Mouse (Mus musculus) limb, embryonic 14.5 days (tissue): ENCODE results near the gene Prkn. TPM values are rescaled to one million over a fixed set of nuclear protein-coding genes. Genes with fewer than 3 reads are reported as not detected.

Source experiments
- ATAC-seq: fragments of 200-750 bp; cut with Nextera tagmentation; 2 replicates; pipeline ENCODE4 v1.8.0; 2017; ENCODE audit warnings: low read depth, moderate number of reproducible peaks, moderate TSS enrichment; ENCODE audit not compliant: low FRiP score
- DNase-seq: peaks from one replicate; pipeline ENCODE4 v3.0.0-alpha.2; 2015; ENCODE audit warnings: low spot score
- H3K27ac ChIP-seq: fragments of 300-500 bp; sonication (generic); replicated peaks from 2 replicates; pipeline ENCODE4 v1.5.1; 2014; ENCODE audit warnings: low read depth, mild to moderate bottlenecking, low read length, moderate library complexity, mixed read lengths
- H3K27me3 ChIP-seq: fragments of 300-500 bp; sonication (generic); 2 replicates; pipeline ENCODE4 v1.6.1; 2014; ENCODE audit warnings: low read length, mixed read lengths; ENCODE audit not compliant: control insufficient read depth, insufficient read depth
- H3K36me3 ChIP-seq: fragments of 300-500 bp; sonication (generic); 2 replicates; pipeline ENCODE4 v1.6.1; 2014; ENCODE audit warnings: mild to moderate bottlenecking, low read length, moderate library complexity, mixed read lengths; ENCODE audit not compliant: control insufficient read depth, insufficient read depth
- H3K4me1 ChIP-seq: fragments of 300-500 bp; sonication (generic); 2 replicates; pipeline ENCODE4 v1.6.1; 2014; ENCODE audit warnings: antibody characterized with exemption, low read length, mixed read lengths; ENCODE audit not compliant: control insufficient read depth, insufficient read depth
- H3K4me2 ChIP-seq: fragments of 300-500 bp; sonication (generic); replicated peaks from 2 replicates; pipeline ENCODE4 v1.6.1; 2014; ENCODE audit warnings: low read depth, mild to moderate bottlenecking, low read length, moderate library complexity; ENCODE audit not compliant: severe bottlenecking
- H3K4me3 ChIP-seq: fragments of 300-500 bp; sonication (generic); replicated peaks from 2 replicates; pipeline ENCODE4 v1.5.1; 2014; ENCODE audit warnings: low read length
- H3K9ac ChIP-seq: fragments of 300-500 bp; sonication (generic); 2 replicates; pipeline ENCODE4 v1.6.1; 2014; ENCODE audit warnings: mild to moderate bottlenecking, low read depth, low read length, moderate library complexity; ENCODE audit not compliant: severe bottlenecking
- H3K9me3 ChIP-seq: fragments of 300-500 bp; sonication (generic); 2 replicates; pipeline ENCODE4 v1.6.1; 2016; ENCODE audit warnings: low read length; ENCODE audit not compliant: control insufficient read depth
- POLR2A ChIP-seq: fragments of 200-500 bp; IDR thresholded peaks from 2 replicates; pipeline ENCODE4 v1.8.0; 2012; ENCODE audit warnings: inconsistent platforms, mild to moderate bottlenecking, moderate library complexity, borderline replicate concordance; ENCODE audit not compliant: insufficient read depth, insufficient read length; ENCODE audit errors: extremely low read depth
- WGBS: fragments of 180-500 bp; shearing (Covaris S2); extraction: QIAGEN DNeasy Blood & Tissue Kit; methylation state at CpG from one replicate; pipeline ENCODE4 v1.1.7; 2014; 5-methylcytosine and 5-hydroxymethylcytosine counted together
- polyA plus RNA-seq, 2 experiments: library from polyadenylated mRNA; depleted of rRNA in 1 of 2; stranded (reverse) in 1 of 2; unstranded in 1 of 2; fragments of >200 nt; fragmentation: Nextera tagmentation in 1 of 2; extraction: Ambion mirVana in 1 of 2; gene quantifications; 2 replicates each; pipeline versions ENCODE4 v1.2.1 to v1.2.3; 2012 to 2014

The Prkn gene
- polyA plus RNA-seq, 2 experiments, result 2.3 to 2.7 TPM

- no peak overlapping the region for H3K27ac ChIP-seq
- ATAC-seq, result no peak
- no peaks in the 10 kb centered on the region for H3K36me3 ChIP-seq
- 79% methylated on average over 6 of the region's 6 CpGs for WGBS
- no peak for DNase-seq
- no peak overlapping the region for H3K4me2 ChIP-seq
- H3K4me1 ChIP-seq, result no peaks in the 10 kb centered on the region
- H3K9me3 ChIP-seq, result no peaks in the 10 kb centered on the region
- no peaks in the 10 kb centered on the region for H3K27me3 ChIP-seq
- no peak overlapping the region for H3K4me3 ChIP-seq
- no peak for TF ChIP-seq POLR2A
- no peak overlapping the region for H3K9ac ChIP-seq
These were observed 1115.1 kb downstream of the Prkn start for GRCm38 (mm10) chr17:11955317-11955716.

GRCm38 (mm10) chr17:11960492-11960891 lies 1120.3 kb downstream of the Prkn start:
- ATAC-seq (no peak), DNase-seq (no peak)
- Histone ChIP-seq H3K36me3 (no peaks in the 10 kb centered on the region), H3K4me1 (no peaks in the 10 kb centered on the region), H3K4me2 (no peak overlapping the region), H3K4me3 (no peak overlapping the region), H3K27me3 (no peaks in the 10 kb centered on the region), H3K9ac (no peak overlapping the region), H3K27ac (no peak overlapping the region), H3K9me3 (no peaks in the 10 kb centered on the region)
- TF ChIP-seq POLR2A, result no peak
- 82% methylated on average over 8 of the region's 8 CpGs for WGBS

- H3K4me1 ChIP-seq, result no peaks in the 10 kb centered on the region
- 32% methylated on average over 11 of the region's 11 CpGs for WGBS
- ATAC-seq (no peak), DNase-seq (no peak)
- H3K4me2 ChIP-seq, result 0 out of 2 replicates have a peak overlapping the region, but pooled peaks have one; percentile 11
- no peak overlapping the region for H3K4me3 ChIP-seq
- H3K27me3 ChIP-seq, result no peaks in the 10 kb centered on the region
- no peaks in the 10 kb centered on the region for H3K36me3 ChIP-seq
- no peak overlapping the region for H3K27ac ChIP-seq
- H3K9ac ChIP-seq, result no peak overlapping the region
- TF ChIP-seq POLR2A, result no peak
- no peaks in the 10 kb centered on the region for H3K9me3 ChIP-seq
These were observed 1122.6 kb downstream of the Prkn start for GRCm38 (mm10) chr17:11962808-11963207.

GRCm38 (mm10) chr17:11970160-11970559 lies 1130.0 kb downstream of the Prkn start:
- DNase-seq (no peak), ATAC-seq (no peak)
- no peak for TF ChIP-seq POLR2A
- Histone ChIP-seq H3K9ac (no peak overlapping the region), H3K4me3 (no peak overlapping the region), H3K36me3 (no peaks in the 10 kb centered on the region), H3K27me3 (0 out of 2 replicates have a peak, but pooled peaks cover 4% of the 10 kb centered on the region), H3K9me3 (no peaks in the 10 kb centered on the region), H3K27ac (no peak overlapping the region), H3K4me1 (no peaks in the 10 kb centered on the region), H3K4me2 (no peak overlapping the region)
- WGBS, result 74% methylated on average over 1 of the region's 1 CpGs

GRCm38 (mm10) chr17:11972550-11972949 lies 1132.4 kb downstream of the Prkn start:
- no peak for TF ChIP-seq POLR2A
- peak overlapping the region; percentile 41 for H3K4me2 ChIP-seq
- WGBS, result 4% methylated on average over 9 of the region's 9 CpGs
- peaks cover 4% of the 10 kb centered on the region; the same call in 1 of the 2 replicates for H3K27me3 ChIP-seq
- H3K9me3 ChIP-seq, result no peaks in the 10 kb centered on the region
- ATAC-seq (no peak), DNase-seq (peak; percentile 21)
- H3K27ac ChIP-seq, result no peak overlapping the region
- H3K36me3 ChIP-seq, result no peaks in the 10 kb centered on the region
- H3K4me1 ChIP-seq, result no peaks in the 10 kb centered on the region
- no peak overlapping the region for H3K9ac ChIP-seq
- no peak overlapping the region for H3K4me3 ChIP-seq
